Mouse (Mus musculus): ENCODE measurements around the gene Bdh1.
"Not testable (repeated sequence)": the region's sequence is repeated elsewhere in the genome, so short reads cannot be mapped to it uniquely, and the experiment has no call there.

Gene Bdh1

GRCm38 (mm10) chr16:31465630-31466029, 43.5 kb downstream of the Bdh1 start:
- peak; percentile 48 to 50 for DNase-seq

- no peak for DNase-seq
Observed at GRCm38 (mm10) chr16:31466106-31466505, 44.0 kb downstream of the Bdh1 start.

GRCm38 (mm10) chr16:31470819-31471218, 48.7 kb downstream of the Bdh1 start:
- not testable (repeated sequence) for DNase-seq

GRCm38 (mm10) chr16:31471994-31472393, 49.9 kb downstream of the Bdh1 start:
- no peak for DNase-seq

GRCm38 (mm10) chr16:31473226-31473625, 51.1 kb downstream of the Bdh1 start:
- DNase-seq: no peak

- DNase-seq: peak; percentile 78 to 79
Observed at GRCm38 (mm10) chr16:31475123-31475968, 53.3 kb downstream of the Bdh1 start.

GRCm38 (mm10) chr16:31476872-31477603, 55.0 kb downstream of the Bdh1 start:
- DNase-seq: peak; percentile 68 to 75

GRCm38 (mm10) chr16:31485336-31485735, 63.3 kb downstream of the Bdh1 start:
- DNase-seq: no peak

- no peak for DNase-seq
Observed at GRCm38 (mm10) chr16:31487266-31487665, 65.2 kb downstream of the Bdh1 start.

GRCm38 (mm10) chr16:31489096-31489495, 67.0 kb downstream of the Bdh1 start:
- no peak for DNase-seq

GRCm38 (mm10) chr16:31490967-31491366, 68.9 kb downstream of the Bdh1 start:
- DNase-seq: peak in 1 of 2 experiments; percentile 50

GRCm38 (mm10) chr16:31492921-31493549, 71.0 kb downstream of the Bdh1 start:
- peak; percentile 69 to 74 for DNase-seq

GRCm38 (mm10) chr16:31493550-31493965, 71.5 kb downstream of the Bdh1 start:
- DNase-seq: no peak

- peak; percentile 67 to 77 for DNase-seq
Observed at GRCm38 (mm10) chr16:31493991-31494390, 71.9 kb downstream of the Bdh1 start.

- DNase-seq: peak; percentile 49 to 52
Observed at GRCm38 (mm10) chr16:31495356-31495755, 73.3 kb downstream of the Bdh1 start.

- DNase-seq: no peak
Observed at GRCm38 (mm10) chr16:31495769-31496168, 73.7 kb downstream of the Bdh1 start.

- DNase-seq: no peak
Observed at GRCm38 (mm10) chr16:31498336-31498735, 76.3 kb downstream of the Bdh1 start.

GRCm38 (mm10) chr16:31499021-31499420, 76.9 kb downstream of the Bdh1 start:
- no peak for DNase-seq

GRCm38 (mm10) chr16:31499681-31500310, 77.7 kb downstream of the Bdh1 start:
- DNase-seq: no peak

GRCm38 (mm10) chr16:31500532-31500931, 78.5 kb downstream of the Bdh1 start:
- no peak for DNase-seq

- peak; percentile 59 for DNase-seq
Observed at GRCm38 (mm10) chr16:31500969-31501750, 79.1 kb downstream of the Bdh1 start.

GRCm38 (mm10) chr16:31501751-31502365, 79.8 kb downstream of the Bdh1 start:
- DNase-seq: no peak

All from cerebellum, adult 18-20 months (tissue).